Mouse (Mus musculus) frontal cortex, postnatal 10 days (tissue): Measurements from ENCODE around the gene Smox.

Experiments
- DNase-seq, 2 experiments: peaks; one replicate each; pipeline ENCODE4 v3.0.0; 2022; ENCODE audit warnings: low spot score in 2 of 2, mixed read lengths in 1 of 2

Gene Smox

DNA sequence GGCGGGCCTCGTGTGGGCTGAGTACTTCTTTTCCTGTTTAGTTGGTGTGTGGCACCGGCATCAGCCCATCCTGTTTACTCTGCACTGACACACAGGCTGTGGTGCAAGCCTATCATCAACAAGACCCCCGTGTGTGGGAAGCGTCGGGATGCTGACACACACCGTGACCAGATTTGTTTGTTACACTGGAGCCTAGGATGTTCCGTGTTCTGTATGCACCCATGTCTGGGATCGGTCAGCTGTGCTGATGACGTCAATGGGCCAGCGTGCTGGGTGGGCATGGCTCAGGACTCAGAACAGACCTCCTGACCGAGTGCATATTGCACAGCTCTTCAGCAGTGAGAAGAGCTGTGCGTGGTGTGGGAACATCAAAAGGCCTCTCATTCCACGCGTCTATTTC, 6.2 kb upstream of the Smox start:
- DNase-seq, result no peak

DNA sequence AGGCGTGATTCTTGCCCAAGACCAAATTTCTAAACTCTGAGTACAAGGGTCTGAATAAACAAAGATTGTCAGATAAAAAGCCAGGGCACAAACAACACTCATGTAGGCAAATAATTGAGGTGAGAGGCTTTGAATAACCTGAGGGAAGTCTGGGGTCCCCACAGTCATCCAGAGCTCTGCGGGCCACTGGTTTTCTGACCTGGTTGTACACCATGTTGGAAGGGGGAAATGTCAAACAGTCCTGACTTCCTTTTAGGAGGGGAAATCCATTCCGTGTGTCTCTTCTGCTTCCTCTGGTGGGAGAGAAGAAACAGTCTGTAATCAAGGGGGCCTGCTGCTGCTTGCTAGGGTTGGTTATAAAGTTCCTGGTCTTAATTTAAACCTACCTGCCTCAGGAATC, 5.2 kb upstream of the Smox start:
- no peak for DNase-seq

DNA sequence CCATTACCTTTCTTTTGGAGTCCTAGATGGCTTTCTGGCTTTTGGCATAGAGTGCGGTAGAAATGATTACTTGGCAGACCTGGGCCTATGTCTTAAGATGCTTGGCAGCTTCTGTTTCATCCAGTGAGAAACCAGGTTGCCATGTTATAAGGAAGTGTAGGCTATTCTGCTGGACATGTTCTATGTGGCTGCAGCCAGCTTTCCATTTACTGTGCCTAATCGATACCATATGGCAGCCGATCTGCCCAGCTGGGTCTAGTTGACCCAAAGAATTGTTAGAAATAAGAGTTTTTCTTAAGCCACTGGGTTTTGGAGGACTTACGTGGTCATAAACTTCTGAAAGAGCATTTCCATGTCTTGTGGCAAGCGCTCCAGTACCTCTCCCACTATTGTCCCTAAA, 4.0 kb upstream of the Smox start:
- no peak for DNase-seq

DNA sequence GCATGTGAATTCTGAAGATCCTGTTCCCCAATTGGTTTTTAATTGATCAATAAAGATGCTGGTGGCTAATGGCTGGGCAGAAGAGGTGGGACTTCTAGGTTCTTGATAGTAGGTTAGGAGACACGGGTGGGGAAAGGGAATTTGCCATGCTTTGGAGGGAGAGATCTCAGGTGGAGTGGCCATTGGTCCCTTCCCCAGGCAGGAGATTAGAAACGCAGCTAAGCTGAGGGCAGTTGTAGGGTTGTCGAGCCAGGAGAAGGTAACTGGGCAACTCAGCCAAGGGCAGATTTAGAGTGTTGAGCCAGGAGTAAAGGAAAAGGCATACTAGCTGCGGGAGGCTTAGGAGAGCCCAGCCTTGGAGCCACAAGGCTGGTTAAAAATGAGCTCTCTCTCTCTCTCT, 3.0 kb upstream of the Smox start:
- no peak for DNase-seq

DNA sequence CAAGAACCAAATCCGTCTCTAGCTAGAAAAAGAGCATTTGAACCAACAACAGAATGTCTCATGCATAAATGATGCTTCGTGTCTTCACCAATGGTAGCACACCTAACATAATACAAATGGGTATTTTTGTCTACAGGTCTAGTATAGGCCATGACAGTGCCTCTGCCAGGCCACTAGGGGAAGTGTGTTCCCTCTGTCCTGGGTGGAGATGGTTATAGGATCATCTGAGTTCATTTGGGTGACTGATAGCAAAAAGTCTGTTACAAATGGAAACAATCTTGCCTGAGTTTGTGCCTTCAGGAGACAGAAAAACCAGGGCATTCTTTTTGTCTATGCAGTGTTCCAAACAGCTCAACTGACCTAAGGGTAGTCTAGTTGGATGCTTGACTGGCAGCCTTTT, 2.4 kb upstream of the Smox start:
- no peak for DNase-seq

DNA sequence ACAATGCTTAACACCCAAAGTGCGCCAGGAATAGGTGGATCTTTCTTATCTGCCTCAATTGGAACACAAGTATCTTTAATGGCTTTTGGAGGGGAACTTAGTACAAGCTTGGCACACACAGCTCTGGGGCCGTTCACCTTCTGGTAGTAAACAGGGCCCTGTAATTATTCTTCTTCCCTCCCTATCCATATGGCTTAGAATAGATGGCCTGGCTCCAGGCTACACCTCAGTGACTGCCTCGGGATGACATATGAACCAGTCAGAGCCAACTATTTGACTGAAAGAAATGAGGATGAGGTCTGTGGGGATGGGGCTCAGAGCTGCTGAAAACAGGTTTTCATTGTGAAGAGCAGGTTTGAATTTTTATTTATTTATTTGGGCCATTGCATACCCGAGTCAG, 1.7 kb upstream of the Smox start:
- no peak for DNase-seq

DNA sequence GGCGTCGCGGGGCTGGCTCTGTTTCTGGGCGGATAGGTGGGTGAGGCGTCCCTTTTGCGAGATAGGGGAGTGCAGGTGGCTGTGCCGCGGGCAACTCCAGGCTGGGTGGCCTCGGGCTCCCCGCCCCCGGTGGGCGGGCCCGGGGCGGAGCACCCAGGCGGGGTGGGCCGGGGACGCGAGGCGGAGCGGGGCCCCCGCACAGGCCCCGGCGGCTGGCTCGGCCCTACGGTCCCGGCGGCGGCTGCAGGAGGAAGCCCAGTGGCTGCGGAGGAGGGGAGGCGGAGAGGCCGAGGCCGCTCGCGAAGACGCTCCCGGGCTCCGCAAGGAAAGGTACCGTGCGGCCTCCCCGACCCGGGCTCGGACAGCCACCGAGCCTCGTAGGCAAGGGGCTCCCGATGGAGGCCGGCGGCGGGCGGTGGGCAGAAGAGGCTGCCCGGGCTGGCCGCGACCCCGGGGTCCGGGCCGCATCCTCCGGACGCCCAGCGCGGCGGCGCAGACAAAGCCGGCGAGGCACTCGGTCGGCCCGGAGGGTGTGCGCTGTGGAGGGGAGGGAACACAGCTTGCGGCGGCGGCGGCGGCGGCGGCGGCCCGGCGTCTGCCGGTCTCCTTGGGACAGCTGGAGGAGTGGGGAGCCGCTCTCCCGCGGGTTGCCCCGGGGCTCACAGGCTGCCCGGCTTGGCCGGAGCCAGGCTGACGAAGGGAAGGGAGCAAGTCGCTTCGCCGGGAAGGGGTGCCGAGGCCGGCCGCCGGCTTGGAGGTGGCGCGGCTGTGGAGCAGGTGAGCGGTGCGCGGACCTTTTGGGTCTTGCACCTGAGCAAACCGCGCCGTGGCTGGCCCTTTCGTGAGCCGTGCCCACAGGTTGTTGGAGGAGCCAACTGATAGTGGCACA, 655 bp downstream of the Smox start:
- peak; percentile 67 to 84 for DNase-seq

DNA sequence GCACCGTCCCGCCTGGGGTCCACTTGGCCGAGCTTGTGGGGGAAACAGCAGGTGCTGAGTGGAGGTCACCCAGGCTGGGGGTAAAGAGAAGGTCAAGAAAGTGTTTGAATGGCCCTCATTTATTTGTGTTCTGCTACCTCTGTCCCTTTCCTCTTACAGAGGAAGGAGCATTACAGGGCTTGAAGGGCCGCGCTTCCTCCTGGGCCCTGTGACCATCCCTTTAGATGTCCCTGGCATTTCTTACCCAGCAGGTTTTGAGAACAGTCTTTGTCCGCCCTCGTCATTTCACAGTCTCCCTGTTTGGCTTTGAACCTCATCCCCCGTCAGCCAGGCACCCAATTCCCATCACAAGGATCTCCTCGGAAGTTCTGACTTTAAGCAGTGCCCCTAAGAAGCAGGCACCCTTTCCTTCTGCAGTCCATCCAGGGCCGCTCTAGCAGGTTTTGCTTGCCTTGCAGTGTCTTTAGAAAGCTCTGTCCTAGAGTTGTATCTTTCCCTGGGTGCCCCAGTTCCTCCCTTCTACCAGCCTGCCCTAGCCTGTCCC, 1.4 kb downstream of the Smox start:
- no peak for DNase-seq

DNA sequence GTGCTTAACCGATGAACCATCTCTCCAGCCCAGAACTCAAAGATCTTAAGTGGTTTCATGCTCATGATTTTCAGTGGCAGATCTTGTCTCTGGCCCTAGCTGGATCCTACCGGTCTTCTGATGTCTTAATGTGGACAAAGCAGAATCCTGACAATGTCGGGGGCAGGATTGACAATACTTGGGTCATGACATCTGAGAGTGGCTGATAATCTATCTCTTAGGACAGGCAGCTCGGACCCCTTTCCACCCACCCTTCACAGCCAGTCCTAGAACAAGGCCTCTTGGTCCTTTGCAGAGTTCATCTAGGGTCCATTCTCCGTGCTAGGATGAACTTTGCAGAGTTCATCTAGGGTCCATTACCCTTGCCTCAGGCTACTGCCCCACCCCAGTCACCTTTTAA, 2.1 kb downstream of the Smox start:
- DNase-seq, result no peak

DNA sequence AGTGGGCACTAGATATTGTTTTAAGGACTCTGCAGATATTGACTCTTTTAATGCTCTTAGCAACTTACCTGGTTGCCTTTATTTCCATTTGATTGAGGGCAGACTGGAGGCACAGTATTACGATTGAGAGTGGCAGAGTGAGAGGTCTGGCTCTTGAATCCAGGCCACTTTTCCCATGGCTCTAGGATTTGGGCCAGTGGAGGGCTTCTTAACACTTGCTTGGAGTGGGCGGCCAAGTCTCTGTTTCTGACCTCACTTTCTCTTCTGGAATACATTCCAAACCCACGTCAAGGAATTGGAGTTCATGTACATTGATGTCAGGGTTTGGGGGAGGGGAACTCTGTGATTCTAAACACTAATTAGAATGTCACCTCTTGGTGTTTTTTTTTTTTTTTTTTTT, 4.0 kb downstream of the Smox start:
- DNase-seq, result no peak

DNA sequence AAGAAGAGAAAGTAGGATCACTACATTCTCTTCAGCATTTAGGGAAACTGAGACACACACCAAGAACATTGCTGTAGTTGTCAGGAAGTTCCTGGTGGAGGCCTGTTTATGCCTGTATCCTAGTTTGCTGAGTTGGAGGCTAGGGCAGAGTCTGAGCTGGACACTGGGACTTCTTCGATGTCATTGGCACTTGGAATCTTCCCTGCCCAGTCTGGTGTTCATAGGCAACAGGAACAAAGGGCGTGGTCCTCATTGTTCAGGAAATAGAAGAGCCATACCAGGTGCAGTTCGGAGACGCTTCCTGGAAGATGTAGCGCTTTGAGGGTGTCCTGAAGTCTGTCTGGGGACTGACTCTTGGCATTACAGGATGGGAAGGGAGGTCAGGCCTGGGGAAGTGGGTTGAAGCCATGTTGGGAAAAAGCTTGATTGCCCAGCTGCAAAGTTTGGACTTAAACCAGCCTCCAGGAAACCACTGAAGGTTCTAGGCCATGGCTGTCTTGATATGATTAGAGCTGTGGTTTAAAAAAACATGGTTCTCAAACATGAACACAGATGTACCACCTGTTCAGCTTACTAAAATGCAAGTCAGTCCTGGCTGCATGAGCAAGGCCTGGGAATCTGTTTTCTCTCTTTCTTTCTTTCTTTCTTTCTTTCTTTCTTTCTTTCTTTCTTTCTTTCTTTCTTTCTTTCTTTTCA, 5.0 kb downstream of the Smox start:
- DNase-seq, result no peak

DNA sequence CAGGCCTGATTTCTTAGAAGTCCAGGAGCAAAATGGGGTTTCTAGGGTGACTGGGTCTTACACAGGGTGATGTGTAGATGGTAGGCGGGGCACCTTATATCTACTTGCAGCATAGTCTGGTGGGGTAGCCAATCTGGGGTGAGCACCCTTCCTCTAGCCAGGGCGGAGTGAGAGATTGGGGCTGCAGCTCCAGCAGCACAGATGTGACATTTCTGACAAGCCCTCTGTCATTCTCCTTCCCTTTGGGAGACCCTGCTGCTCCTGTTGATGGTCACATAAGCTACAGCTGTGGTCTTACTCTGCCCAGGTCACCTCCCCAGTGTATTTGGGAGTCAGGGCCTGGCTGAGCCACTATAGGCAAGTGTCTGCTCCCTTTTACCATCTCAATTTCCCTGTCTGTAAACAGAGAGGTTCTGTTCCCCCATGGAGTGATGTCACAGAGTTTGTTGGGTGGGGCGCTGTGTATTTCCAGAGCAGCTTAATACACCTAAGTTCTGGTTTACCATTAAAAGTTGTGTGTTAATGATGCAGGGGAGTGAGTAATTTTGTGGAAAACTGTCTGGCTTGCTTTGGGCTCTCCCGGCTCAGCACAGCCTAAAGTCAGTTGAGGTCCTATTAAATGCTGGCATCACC, 6.0 kb downstream of the Smox start:
- no peak for DNase-seq

DNA sequence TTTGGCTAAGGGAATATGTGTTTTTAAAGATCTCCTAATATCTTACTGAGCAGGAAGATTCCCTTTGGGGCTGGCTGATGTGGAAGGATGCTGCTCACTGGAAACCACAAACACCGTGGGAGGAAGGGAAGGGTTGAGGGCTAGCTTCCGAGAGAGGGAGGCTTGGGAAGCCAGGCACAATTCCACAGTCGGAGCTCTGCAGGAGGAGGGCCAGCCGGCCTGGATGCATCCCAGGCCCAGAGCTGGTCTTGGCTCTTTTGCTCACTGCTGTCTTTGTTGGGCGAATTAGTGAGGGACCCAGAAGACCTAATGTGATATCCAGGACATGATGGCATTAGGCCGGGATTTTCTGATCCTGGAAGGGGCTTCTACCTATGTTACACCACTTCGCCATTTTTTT, 6.9 kb downstream of the Smox start:
- no peak for DNase-seq

DNA sequence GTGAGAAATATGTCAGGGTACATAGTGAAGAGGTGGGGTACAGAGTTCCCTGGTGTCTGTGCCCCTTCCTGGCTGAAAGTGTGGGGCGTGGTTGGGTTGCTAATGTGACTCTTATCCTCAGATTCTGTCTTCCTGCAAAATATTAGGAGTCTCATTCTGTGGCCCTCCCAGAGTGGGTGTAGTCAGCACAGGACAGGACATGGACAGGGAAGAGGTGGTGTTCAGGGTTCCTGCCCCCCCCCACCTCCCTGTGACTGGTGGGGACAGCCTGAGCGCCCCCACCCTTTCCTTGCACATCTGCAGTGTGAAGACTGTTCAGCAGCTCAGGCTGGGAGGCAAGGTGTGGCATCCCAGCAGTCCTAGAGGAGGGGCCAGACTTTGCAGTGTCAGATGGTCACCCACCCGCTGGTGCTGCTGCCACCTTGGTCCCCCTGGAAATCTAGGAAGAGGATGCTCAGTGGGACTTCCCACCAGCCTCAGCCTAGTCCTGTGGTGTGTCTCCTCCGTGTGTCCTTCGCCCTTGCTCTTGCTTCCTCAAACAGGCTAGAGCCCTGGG, 8.1 kb downstream of the Smox start:
- no peak for DNase-seq

DNA sequence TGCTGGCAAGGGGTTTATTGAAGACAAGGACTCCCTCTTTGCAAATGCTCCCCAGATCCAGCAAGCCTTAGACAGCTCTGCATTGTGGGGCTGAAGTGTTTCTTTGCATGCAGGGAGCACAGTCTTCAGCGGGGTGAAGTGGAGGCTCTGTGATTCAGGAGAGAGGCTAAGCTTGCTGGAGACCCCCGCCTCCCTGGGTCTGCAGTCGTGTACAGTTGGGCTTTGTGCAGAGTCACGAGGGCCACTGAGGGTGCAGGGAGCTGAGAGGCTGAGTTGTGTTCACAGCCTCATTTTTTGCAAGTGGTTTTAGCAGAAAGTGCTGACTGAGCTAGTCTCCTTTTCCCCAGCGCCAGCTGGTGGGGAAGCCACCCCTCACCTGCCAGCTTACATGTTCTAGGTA, 10.6 kb downstream of the Smox start:
- DNase-seq, result no peak

DNA sequence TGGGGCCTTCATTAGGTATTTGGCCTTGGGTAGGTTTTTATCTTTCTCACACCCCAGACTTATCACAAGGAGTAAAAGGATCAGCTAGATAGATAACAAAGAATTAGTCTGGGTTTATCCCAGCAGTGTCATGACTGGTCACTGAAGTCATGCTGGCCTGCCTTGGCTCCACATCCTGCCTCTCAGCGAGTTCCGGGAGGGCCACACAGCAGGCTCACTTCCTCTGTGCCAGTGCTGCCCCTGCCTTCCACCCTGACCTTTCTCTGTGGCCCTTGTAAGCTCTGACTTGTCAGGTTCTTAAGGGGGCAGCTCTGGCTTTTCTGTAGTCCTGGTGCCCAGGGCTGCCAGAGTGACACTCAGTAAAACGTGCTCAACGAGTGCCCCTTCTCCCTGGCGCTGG, 11.3 kb downstream of the Smox start:
- no peak for DNase-seq

DNA sequence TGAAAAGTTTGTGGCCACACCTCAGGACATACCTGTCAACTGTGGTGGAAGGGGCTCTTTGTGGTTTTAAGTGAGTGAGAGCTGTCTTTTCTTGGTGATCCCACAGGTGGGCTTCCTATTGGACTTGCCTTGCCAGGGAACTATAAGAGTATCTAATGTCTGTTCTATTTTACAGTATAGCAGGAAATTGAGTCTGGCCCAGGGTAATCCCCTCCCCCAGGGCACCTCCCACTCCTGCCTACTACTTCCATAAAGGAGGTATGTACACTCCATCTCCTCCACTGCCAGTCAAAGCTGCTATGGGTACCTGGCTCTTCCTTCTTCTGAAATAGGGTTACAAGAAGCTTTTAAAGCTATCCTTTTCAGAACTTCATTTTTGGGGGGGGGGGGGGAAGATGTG, 14.1 kb downstream of the Smox start:
- DNase-seq, result no peak

DNA sequence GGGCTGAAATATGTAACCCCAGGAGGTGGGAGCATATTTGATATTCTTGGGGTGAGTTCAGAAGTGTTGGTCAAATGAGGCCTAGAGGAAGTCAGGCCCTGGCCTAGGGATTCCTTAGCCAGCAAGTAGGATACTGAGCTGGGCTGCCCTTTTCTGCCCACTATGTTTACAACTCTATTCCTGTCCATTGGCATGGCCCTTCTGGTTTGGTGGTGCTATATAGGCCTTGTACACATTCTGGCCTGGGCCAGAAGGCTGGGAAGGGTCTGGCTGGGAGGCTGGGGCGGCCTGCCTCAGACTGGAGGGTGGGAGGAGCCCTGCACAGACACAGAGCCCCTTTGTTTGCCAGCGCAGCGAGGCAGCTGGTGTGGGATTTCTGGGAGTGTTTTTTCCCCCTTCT, 15.1 kb downstream of the Smox start:
- no peak for DNase-seq

DNA sequence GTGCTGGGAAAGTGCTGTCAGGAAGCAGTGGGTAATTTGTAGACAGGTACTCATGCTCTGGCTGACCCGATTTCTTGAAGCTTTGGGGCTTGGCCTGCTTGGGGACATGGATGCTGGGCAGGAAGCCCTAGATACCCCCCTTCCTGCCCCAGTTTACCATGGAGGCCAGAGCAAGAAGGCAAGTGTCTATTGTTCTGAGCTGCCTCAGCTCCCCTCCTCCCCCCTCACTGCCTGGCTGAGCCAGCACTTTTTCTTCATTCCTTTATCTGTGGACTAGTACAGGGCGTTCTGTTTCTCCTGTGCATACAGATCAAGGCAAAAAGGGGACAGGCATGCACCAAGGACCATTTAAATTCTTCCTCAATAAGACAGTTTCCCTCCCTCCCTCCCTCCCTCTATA, 17.2 kb downstream of the Smox start:
- DNase-seq, result peak; percentile 40 to 79

DNA sequence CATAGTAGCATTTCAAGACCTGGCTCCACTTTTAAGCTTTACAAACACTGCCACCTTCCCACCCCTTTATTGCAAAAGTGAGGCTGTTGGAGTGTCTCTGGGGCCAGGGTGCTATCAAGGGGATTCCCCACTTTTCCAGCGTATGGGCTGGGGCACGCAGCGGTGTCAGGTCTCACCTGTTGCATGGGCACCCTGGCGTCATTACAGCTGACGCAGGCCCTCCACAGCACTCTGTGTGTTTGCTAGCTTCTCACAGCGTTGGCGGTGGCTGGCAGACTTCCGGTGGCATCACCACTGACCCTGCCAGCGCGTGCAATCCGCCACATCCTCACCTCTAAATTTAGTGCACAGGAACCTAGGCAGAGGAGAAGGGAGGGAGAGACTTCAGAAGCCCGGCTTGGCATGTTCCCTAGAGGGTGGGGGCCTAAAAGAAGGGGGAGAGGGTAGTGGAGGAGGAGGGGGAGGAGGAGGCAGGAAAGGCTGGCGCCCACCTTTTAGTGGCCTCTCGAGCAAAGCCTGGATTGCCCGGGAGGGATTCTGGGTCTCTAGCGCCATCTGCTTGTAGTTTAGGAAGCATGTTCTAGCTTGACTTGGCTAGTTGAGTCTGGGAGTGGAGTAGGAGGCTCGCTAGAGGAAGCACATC, 18.5 kb downstream of the Smox start:
- peak in 1 of 2 experiments; percentile 67 for DNase-seq

DNA sequence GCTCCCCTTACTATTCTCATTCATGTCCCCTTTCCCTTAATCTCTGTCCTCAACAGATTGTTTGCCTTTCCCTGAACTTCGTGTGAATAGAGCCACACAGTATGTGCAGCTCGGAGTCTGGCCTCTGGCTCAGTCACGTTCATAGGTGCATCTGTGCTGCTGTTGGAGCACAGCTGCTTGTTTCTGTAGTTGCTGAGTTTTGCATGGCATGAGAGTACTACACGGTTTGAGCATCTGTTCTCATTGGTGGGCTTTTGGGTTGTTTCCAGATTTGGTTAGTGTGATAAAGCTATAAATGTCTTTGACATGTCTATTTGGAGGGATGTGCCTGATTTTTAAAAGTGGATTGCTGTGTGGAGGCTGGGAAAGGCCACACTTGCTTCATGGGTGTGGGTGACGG, 19.2 kb downstream of the Smox start:
- DNase-seq, result no peak

DNA sequence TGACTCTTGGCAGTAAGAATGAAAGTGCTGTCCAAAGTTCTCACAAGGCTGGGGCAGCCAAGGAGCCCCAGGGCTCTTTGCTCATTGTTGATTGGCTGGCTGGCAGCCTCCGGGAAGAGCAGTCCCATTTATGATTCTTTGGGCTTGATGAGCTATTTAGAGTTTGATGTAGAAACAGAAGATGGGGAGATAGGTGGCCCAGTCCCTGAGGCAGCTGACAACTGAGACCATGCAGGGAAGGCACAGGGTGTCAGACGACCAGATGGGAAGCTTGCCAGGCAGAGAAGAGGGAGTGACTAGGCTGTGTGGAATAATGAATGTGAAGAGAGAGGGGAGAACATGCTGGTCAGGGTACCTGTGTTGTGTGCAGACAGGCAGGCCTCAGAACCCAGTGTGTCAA, 22.2 kb downstream of the Smox start:
- no peak for DNase-seq
